Mouse (Mus musculus) left cerebral cortex, adult 2 months (tissue): ENCODE measurements around the gene Txnrd2. TPM values are rescaled to one million over a fixed set of nuclear protein-coding genes. Genes with fewer than 3 reads are reported as not detected.
A peak's percentile ranks its signal among the peaks of the same experiment; 100 is the strongest.

Experiments used
- DNase-seq, 2 experiments: peaks; one replicate each; pipeline ENCODE4 v3.0.0; 2021 to 2022; ENCODE audit warnings: low spot score in 2 of 2, mixed read lengths in 1 of 2; ENCODE audit errors: extremely low spot score in 1 of 2
- H3K27ac ChIP-seq: fragments of 200-600 bp; 2 replicates; pipeline ENCODE4 v1.8.1; 2022
- H3K4me3 ChIP-seq: fragments of 200-600 bp; 2 replicates; pipeline ENCODE4 v1.8.1; 2022
- CTCF ChIP-seq: fragments of 200-600 bp; IDR thresholded peaks from 2 replicates; pipeline ENCODE4 v1.8.1; 2022; ENCODE audit warnings: antibody characterized with exemption, mild to moderate bottlenecking, moderate library complexity
- intact Hi-C: fragments of 180-260 bp; cut with DNase I; formaldehyde crosslinking; loops from one replicate; pipeline ENCODE4 v1.15.1; 2025
- total RNA-seq, 2 experiments: library from RNA; stranded (reverse); gene quantifications; 2 replicates each; pipeline ENCODE4 v1.2.3; 2021

Gene Txnrd2
- total RNA-seq, 2 experiments from 2014 or later = 18.2 to 22.5 TPM

DNA sequence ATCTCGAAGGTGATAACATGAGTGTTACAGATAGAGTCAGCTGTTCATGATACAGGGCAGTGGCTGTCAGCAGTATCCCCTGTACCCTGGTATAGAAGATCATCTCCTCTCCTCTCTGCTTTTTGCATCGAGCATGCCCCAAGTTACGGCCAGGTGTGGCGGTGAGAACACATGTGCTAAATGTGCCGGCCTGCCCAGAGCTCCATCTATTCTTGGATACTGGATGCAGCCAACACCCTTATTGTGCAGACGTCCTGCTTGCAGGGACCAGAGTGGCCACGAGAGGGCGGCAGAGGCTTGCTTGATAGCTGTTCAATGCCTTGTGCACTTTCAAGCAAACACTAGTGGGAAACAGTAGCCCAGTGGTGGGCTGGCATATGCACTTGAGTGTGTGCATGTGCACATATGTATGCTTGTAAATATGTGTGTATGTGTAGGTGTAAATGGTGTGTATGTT is 17.2 kb downstream of the Txnrd2 start:
- DNase-seq = peak; percentile 91 to 99
- TF ChIP-seq CTCF = peak; percentile 100
- no peak overlapping the region for H3K27ac ChIP-seq

GRCm38 (mm10) chr16:18447243-18447642 is 21.1 kb downstream of the Txnrd2 start:
- TF ChIP-seq CTCF = no peak
- no peak for DNase-seq
- H3K4me3 ChIP-seq = no peak overlapping the region
- H3K27ac ChIP-seq = no peak overlapping the region
- intact Hi-C loops = loop anchor here (10.0 kb wide), 1 partner anchor 348 kb away; no protein-coding TSS in a partner anchor

More for the DNA sequence above, 17.2 kb downstream of the Txnrd2 start:
- H3K4me3 ChIP-seq = no peak overlapping the region
- intact Hi-C loops = loop anchor here (1.0 to 10.0 kb wide), 4 partner anchors 54 to 351 kb away; partner anchors contain the start of genes Gnb1l and Rtl10

- TF ChIP-seq CTCF = no peak
- Histone ChIP-seq H3K4me3 (no peak overlapping the region), H3K27ac (no peak overlapping the region)
- DNase-seq = no peak
- intact Hi-C loops = loop anchor here (10.0 kb wide), 1 partner anchor 347 kb away; no protein-coding TSS in a partner anchor
Observed at GRCm38 (mm10) chr16:18448104-18448503, 21.9 kb downstream of the Txnrd2 start.

- no peak for TF ChIP-seq CTCF
- intact Hi-C loops = loop anchor here (10.0 kb wide), 1 partner anchor 346 kb away; no protein-coding TSS in a partner anchor
- Histone ChIP-seq H3K27ac (no peak overlapping the region), H3K4me3 (no peak overlapping the region)
- DNase-seq = no peak
Observed at GRCm38 (mm10) chr16:18449005-18449404, 22.8 kb downstream of the Txnrd2 start.

DNA sequence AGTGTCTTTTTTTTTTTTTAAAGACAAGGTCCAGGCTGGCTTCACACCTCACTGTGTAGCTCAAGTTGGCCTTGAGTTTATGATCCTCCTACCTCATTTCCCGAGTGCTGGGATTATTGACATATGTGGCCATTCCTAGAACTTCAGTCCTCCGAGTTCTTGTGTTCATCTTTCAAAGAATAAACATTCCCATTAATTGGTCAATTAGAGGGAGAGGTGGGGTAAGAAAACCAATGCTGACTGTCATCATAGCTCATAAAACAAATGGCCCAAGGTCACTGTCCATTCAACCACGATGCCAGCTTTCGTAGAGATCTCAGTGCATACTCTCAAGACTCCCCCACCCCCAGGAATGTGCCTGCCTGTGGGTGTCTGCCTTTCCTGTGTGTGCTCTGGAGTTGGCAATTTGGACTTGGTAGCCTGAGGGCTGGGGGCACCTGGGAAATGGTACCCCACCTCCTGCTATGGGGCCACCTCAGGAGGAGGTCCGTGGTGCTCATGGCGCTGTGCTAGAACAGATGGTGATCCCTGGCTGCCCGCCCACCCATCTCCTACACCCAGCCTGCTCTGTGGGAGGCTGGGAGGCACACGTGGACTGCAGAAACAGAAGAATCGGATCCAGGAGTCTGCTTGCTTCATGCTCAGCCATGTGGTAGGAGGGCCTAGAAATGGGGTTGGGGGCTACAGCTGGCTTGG is 25.4 kb downstream of the Txnrd2 start:
- peak overlapping the region; percentile 82 for H3K27ac ChIP-seq
- DNase-seq = peak; percentile 59 to 76
- no peak overlapping the region for H3K4me3 ChIP-seq
- intact Hi-C loops = no loop called here
- no peak for TF ChIP-seq CTCF

DNA sequence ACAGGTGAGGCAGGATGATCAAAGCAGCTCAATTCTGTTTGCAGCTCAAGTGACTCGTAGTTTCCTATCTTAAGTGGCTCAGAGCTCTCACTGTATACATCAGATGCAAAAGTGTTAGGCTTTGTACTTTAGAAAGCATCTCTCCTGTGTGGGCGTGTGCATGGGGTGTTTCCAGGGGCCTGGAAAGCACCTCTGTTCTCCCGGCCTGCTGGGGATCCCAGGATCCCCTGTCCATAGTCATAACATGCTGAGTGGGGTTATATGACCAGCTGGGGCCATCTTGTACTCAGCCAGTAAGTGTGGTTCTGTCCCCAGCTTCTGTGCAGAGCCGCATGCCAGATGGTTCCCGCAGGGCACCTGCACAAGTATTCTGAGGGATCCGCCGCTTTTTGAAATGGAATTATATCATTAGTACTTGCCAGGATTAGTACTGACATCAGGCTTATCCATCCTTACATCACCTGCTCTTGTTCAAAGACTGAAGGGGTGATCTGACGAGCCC is 26.2 kb downstream of the Txnrd2 start:
- TF ChIP-seq CTCF = no peak
- Histone ChIP-seq H3K27ac (peak overlapping the region; percentile 82), H3K4me3 (no peak overlapping the region)
- peak in 1 of 2 experiments; percentile 33 for DNase-seq
- intact Hi-C loops = no loop called here

DNA sequence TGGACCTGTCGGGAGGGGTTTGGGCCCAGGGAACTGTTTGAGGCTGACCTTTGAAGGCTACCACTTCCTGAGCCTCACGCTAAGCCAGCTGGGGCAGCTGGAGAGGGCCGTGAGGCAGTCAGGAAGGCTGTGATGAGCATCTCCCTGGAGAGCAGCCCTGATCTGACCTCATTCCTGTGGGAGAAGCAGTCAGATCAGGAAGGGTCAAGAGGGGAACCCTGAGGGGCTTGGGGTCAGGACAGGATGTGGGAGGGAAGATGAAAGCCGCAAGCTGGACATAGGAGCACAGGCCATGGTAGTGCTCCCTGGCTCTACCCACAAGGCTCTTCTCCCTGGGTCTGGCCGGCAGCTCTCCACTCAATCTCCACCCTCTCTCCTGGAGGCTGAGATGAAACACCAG is 27.7 kb downstream of the Txnrd2 start:
- DNase-seq = no peak
- TF ChIP-seq CTCF = no peak
- Histone ChIP-seq H3K27ac (no peak overlapping the region), H3K4me3 (no peak overlapping the region)
- intact Hi-C loops = no loop called here

GRCm38 (mm10) chr16:18455407-18455806 is 29.2 kb downstream of the Txnrd2 start:
- Histone ChIP-seq H3K27ac (no peak overlapping the region), H3K4me3 (no peak overlapping the region)
- no peak for DNase-seq
- no peak for TF ChIP-seq CTCF
- intact Hi-C loops = no loop called here

DNA sequence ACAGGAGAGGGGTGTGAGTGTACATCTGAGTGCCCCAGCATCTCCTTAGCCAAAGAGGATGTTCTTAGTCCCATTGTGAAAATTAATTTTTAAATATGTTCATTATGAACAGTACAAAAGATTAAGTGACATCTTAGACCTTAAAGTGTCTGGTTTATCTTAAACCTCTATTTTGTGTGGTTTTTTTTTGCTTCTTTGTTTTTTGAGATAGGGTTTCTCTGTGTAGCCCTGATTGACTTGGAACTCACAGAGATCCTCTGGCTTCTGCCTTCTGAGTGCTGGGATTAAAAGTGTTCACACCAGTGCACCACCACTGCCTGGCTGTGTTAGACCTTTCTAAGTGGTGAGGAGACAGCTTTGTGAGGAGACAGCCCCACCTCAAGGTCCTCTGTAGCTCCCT is 32.5 kb downstream of the Txnrd2 start:
- DNase-seq = no peak
- no peak for TF ChIP-seq CTCF
- H3K4me3 ChIP-seq = no peak overlapping the region
- no peak overlapping the region for H3K27ac ChIP-seq
- intact Hi-C loops = no loop called here

- TF ChIP-seq CTCF = no peak
- H3K27ac ChIP-seq = no peak overlapping the region
- no peak for DNase-seq
- intact Hi-C loops = no loop called here
- no peak overlapping the region for H3K4me3 ChIP-seq
Observed at GRCm38 (mm10) chr16:18459335-18459954, 33.3 kb downstream of the Txnrd2 start.

DNA sequence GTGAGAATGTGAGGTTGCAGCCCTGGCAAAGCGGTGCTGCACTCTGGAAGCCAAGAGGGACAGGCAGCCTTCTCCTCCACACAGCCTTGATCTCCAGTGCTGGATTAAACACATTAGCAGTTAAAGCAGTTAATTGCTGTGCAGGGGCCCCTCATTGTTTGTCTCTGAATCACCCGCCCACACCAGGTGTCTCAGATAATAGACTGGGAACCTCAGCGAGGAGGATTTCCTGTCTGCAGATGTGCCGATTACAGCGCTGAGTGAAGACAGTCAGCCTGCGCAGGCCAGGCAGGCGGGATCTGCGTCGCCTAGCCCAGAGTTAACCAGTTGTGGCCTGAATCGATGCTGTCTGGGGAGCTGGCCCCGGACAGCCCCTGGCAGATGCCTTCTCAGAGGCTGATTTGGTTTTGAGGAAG is 33.8 kb downstream of the Txnrd2 start:
- intact Hi-C loops = no loop called here
- TF ChIP-seq CTCF = no peak
- Histone ChIP-seq H3K27ac (no peak overlapping the region), H3K4me3 (no peak overlapping the region)
- DNase-seq = peak in 1 of 2 experiments; percentile 57

GRCm38 (mm10) chr16:18460826-18461225 is 34.6 kb downstream of the Txnrd2 start:
- H3K4me3 ChIP-seq = no peak overlapping the region
- H3K27ac ChIP-seq = no peak overlapping the region
- intact Hi-C loops = no loop called here
- DNase-seq = no peak
- TF ChIP-seq CTCF = no peak
